Mouse (Mus musculus) kidney, adult 18-20 months (tissue): ENCODE data around the gene Nudt21.

ENCODE experiments used
- DNase-seq: peaks from one replicate; pipeline ENCODE4 v3.0.0; 2021

Gene Nudt21

GRCm38 (mm10) chr8:93998961-93999360 lies 37.9 kb downstream of the Nudt21 start:
- no peak for DNase-seq

- no peak for DNase-seq
Observed at GRCm38 (mm10) chr8:93989739-93990138, 47.1 kb downstream of the Nudt21 start.

- no peak for DNase-seq
Observed at GRCm38 (mm10) chr8:93984731-93985130, 52.1 kb downstream of the Nudt21 start.

- DNase-seq = no peak
Observed at GRCm38 (mm10) chr8:93983827-93984226, 53.0 kb downstream of the Nudt21 start.

- DNase-seq = no peak
Observed at GRCm38 (mm10) chr8:93981679-93982215, 55.1 kb downstream of the Nudt21 start.

GRCm38 (mm10) chr8:93980141-93980540 lies 56.7 kb downstream of the Nudt21 start:
- DNase-seq = peak; percentile 19

GRCm38 (mm10) chr8:93976446-93977211 lies 60.2 kb downstream of the Nudt21 start:
- no peak for DNase-seq

- DNase-seq = no peak
Observed at GRCm38 (mm10) chr8:93975358-93975757, 61.5 kb downstream of the Nudt21 start.

GRCm38 (mm10) chr8:93974602-93975186 lies 62.1 kb downstream of the Nudt21 start:
- DNase-seq = peak; percentile 41

GRCm38 (mm10) chr8:93973831-93974375 lies 62.9 kb downstream of the Nudt21 start:
- DNase-seq = no peak

GRCm38 (mm10) chr8:93972971-93973734 lies 63.7 kb downstream of the Nudt21 start:
- DNase-seq = no peak

GRCm38 (mm10) chr8:93972211-93972610 lies 64.6 kb downstream of the Nudt21 start:
- no peak for DNase-seq

GRCm38 (mm10) chr8:93971451-93971850 lies 65.4 kb downstream of the Nudt21 start:
- no peak for DNase-seq

GRCm38 (mm10) chr8:93969626-93970340 lies 67.0 kb downstream of the Nudt21 start:
- DNase-seq = no peak

GRCm38 (mm10) chr8:93968293-93968692 lies 68.5 kb downstream of the Nudt21 start:
- no peak for DNase-seq
